8 mouse cellular contexts compared by ENCODE assay signal in genomic region chr3:118425748-118426147, GRCm38 (mm10).
DNase-seq lines count a peak whose midpoint lies in the region; ATAC-seq and TF ChIP-seq lines count a peak whose summit lies in the region.

No protein-coding gene starts in this region.

- no peaks in the 10 kb centered on the region for H3K9me3 ChIP-seq in kidney, embryonic 14.5 days (ENCODE audit: control insufficient read depth, low read length)
- H3K9me3 ChIP-seq in forebrain, embryonic 14.5 days (replicated peaks; ENCODE audit: control insufficient read depth, low read length): no peaks in the 10 kb centered on the region
- H3K9me3 ChIP-seq in liver, embryonic 11.5 days (ENCODE audit: control insufficient read depth, low read length): no peaks in the 10 kb centered on the region
- H3K9me3 ChIP-seq in stomach, embryonic 15.5 days: no peaks in the 10 kb centered on the region

- no peaks in the 10 kb centered on the region for H3K4me1 ChIP-seq in kidney, embryonic 14.5 days (ENCODE audit: control insufficient read depth, insufficient read depth, low read length)
- peaks cover 6% of the 10 kb centered on the region for H3K4me1 ChIP-seq in forebrain, embryonic 14.5 days (ENCODE audit: control insufficient read depth, insufficient read depth, low read length)
- H3K4me1 ChIP-seq in liver, embryonic 11.5 days (replicated peaks; ENCODE audit: control insufficient read depth, insufficient read depth, low read length): no peaks in the 10 kb centered on the region
- 0 out of 2 replicates have a peak, but pooled peaks cover 4% of the 10 kb centered on the region for H3K4me1 ChIP-seq in stomach, embryonic 15.5 days

- no peaks in the 10 kb centered on the region for H3K36me3 ChIP-seq in kidney, embryonic 14.5 days (ENCODE audit: control insufficient read depth, insufficient read depth, low read length)
- no peaks in the 10 kb centered on the region for H3K36me3 ChIP-seq in forebrain, embryonic 14.5 days (ENCODE audit: control insufficient read depth, insufficient read depth, low read length)
- H3K36me3 ChIP-seq in liver, embryonic 11.5 days (ENCODE audit: control insufficient read depth, insufficient read depth, low read length): no peaks in the 10 kb centered on the region
- H3K36me3 ChIP-seq in stomach, embryonic 15.5 days: no peaks in the 10 kb centered on the region

- peak overlapping the region; percentile 56 for H3K4me2 ChIP-seq in kidney, embryonic 14.5 days (replicated peaks; ENCODE audit: low read depth, low read length)
- peak overlapping the region; percentile 55 for H3K4me2 ChIP-seq in forebrain, embryonic 14.5 days (ENCODE audit: low read length)
- peak overlapping the region; percentile 53 for H3K4me2 ChIP-seq in liver, embryonic 11.5 days
- H3K4me2 ChIP-seq in stomach, embryonic 15.5 days: peak overlapping the region; percentile 46

- no peak for TF ChIP-seq POLR2A in brain, embryonic 14.5 days (IDR thresholded peaks at IDR 0.05; ENCODE audit: borderline replicate concordance, extremely low read depth, insufficient read depth, insufficient read length, poor library complexity, severe bottlenecking)

- WGBS in kidney, embryonic 14.5 days: 5% methylated on average over 19 of the region's 19 CpGs
- 3% methylated on average over 19 of the region's 19 CpGs for WGBS in forebrain, embryonic 14.5 days
- 7% methylated on average over 19 of the region's 19 CpGs for WGBS in liver, embryonic 11.5 days
- 6% methylated on average over 19 of the region's 19 CpGs for WGBS in stomach, embryonic 15.5 days

- peaks cover 12% of the 10 kb centered on the region for H3K27me3 ChIP-seq in kidney, embryonic 14.5 days (ENCODE audit: control insufficient read depth, insufficient read depth, low read length)
- H3K27me3 ChIP-seq in forebrain, embryonic 14.5 days (replicated peaks; ENCODE audit: control insufficient read depth, insufficient read depth, low read length): no peaks in the 10 kb centered on the region
- peaks cover 11% of the 10 kb centered on the region for H3K27me3 ChIP-seq in liver, embryonic 11.5 days (replicated peaks; ENCODE audit: control insufficient read depth, insufficient read depth, low read length)
- peaks cover 10% of the 10 kb centered on the region; the same call in 1 of the 2 replicates for H3K27me3 ChIP-seq in stomach, embryonic 15.5 days (replicated peaks)

- peak; percentile 47; the same call in 1 of the 2 replicates for ATAC-seq in kidney, embryonic 14.5 days (ENCODE audit: low FRiP score, low TSS enrichment)
- ATAC-seq in forebrain, embryonic 14.5 days: 0 out of 2 replicates have a peak, but pooled peaks have one; percentile 22
- no peak for ATAC-seq in liver, embryonic 11.5 days (replicated peaks; ENCODE audit: low FRiP score)
- ATAC-seq in stomach, embryonic 15.5 days (ENCODE audit: insufficient read depth, low FRiP score, low read depth): 0 out of 2 replicates have a peak, but pooled peaks have one; percentile 7

- no peak overlapping the region for H3K9ac ChIP-seq in kidney, embryonic 14.5 days (ENCODE audit: low read depth, low read length)
- 0 out of 2 replicates have a peak overlapping the region, but pooled peaks have one; percentile 45 for H3K9ac ChIP-seq in forebrain, embryonic 14.5 days (ENCODE audit: low read length)
- no peak overlapping the region for H3K9ac ChIP-seq in liver, embryonic 11.5 days (ENCODE audit: low read depth, low read length)
- no peak overlapping the region for H3K9ac ChIP-seq in stomach, embryonic 15.5 days

- H3K4me3 ChIP-seq in kidney, embryonic 14.5 days (ENCODE audit: low read length): peak overlapping the region; percentile 26
- peak overlapping the region; percentile 24 for H3K4me3 ChIP-seq in forebrain, embryonic 14.5 days (ENCODE audit: low read depth, low read length)
- no peak overlapping the region for H3K4me3 ChIP-seq in liver, embryonic 11.5 days (ENCODE audit: low read depth, low read length)
- peak overlapping the region; percentile 15 for H3K4me3 ChIP-seq in stomach, embryonic 15.5 days (replicated peaks)

- H3K27ac ChIP-seq in kidney, embryonic 14.5 days (ENCODE audit: low read depth, low read length): no peak overlapping the region
- no peak overlapping the region for H3K27ac ChIP-seq in forebrain, embryonic 14.5 days (ENCODE audit: low read depth, low read length)
- H3K27ac ChIP-seq in liver, embryonic 11.5 days (ENCODE audit: low read depth, low read length): no peak overlapping the region
- H3K27ac ChIP-seq in stomach, embryonic 15.5 days: no peak overlapping the region

- no peak for DNase-seq in kidney, adult 11 months
- peak; percentile 62 for DNase-seq in brain, embryonic 14.5 days (ENCODE audit: low read depth)
- DNase-seq in forebrain, embryonic 14.5 days (ENCODE audit: low spot score): peak; percentile 54
- no peak for DNase-seq in liver, embryonic 11.5 days (ENCODE audit: low spot score)
- no peak for DNase-seq in urinary bladder, postnatal 14 days (ENCODE audit: low spot score)
- no peak for DNase-seq in T-cell, adult 2 months (ENCODE audit: low spot score)

- TF ChIP-seq CTCF in brain, embryonic 14.5 days (IDR thresholded peaks at IDR 0.05; ENCODE audit: borderline replicate concordance, extremely low read depth, insufficient read depth, insufficient read length): peak; percentile 67

Comparison
In these comparisons a context has a peak if more than half of its experiments do, and no peak if none do; other contexts are left out.
1. DNase-seq: peak in brain, embryonic 14.5 days (single experiment) and forebrain, embryonic 14.5 days (single experiment); none in kidney, adult 11 months (single experiment), liver, embryonic 11.5 days (single experiment), urinary bladder, postnatal 14 days (single experiment) and T-cell, adult 2 months (single experiment).
2. Peak in every context shown above with its lines, with median percentiles within 50 percentile points of each other: H3K4me2 ChIP-seq.